In genomic region chr11:98597363-98597762, GRCm38 (mm10) we compare ENCODE assay signal across 8 mouse cellular contexts. TPM values are rescaled to one million over a fixed set of nuclear protein-coding genes. Genes with fewer than 3 reads are reported as not detected.
DNase-seq lines count a peak whose midpoint lies in the region; ATAC-seq and TF ChIP-seq lines count a peak whose summit lies in the region.
"Had no signal": no experiment of that assay in that cellular context is flagged by ENCODE, and none has a peak within 500 bp of the region (broad histone marks: within the 10 kb centered on the region; RNA-seq: fewer than 3 reads in every experiment).

No protein-coding gene starts in this region.

- no peak for ATAC-seq in neural tube, embryonic 15.5 days (ENCODE audit: low FRiP score)
- ATAC-seq in inflammation-experienced regulatory T-cells, adult 6 months, result peak; percentile 92

- WGBS in neural tube, embryonic 15.5 days, result 54% methylated on average over 6 of the region's 6 CpGs
- WGBS in thymus, adult 2 months, result 27% methylated on average over 6 of the region's 6 CpGs

- TF ChIP-seq CTCF in thymus, adult 2 months (IDR thresholded peaks at IDR 0.05; ENCODE audit: borderline replicate concordance, control insufficient read depth, extremely low read depth, insufficient read depth, low read length, poor library complexity), result no peak

- H3K4me1 ChIP-seq in neural tube, embryonic 15.5 days, result peaks cover 13% of the 10 kb centered on the region
- peaks cover 17% of the 10 kb centered on the region for H3K4me1 ChIP-seq in thymus, adult 2 months (replicated peaks; ENCODE audit: control insufficient read depth, insufficient read depth, low read length)

- H3K9ac ChIP-seq in neural tube, embryonic 15.5 days (replicated peaks), result no peak overlapping the region

- peaks cover 25% of the 10 kb centered on the region for H3K27me3 ChIP-seq in neural tube, embryonic 15.5 days (replicated peaks)
- no peaks in the 10 kb centered on the region for H3K27me3 ChIP-seq in thymus, adult 2 months (ENCODE audit: control insufficient read depth, insufficient read depth, low read length)

- no peaks in the 10 kb centered on the region for H3K9me3 ChIP-seq in neural tube, embryonic 15.5 days (replicated peaks)

- H3K27ac ChIP-seq in neural tube, embryonic 15.5 days (replicated peaks), result no peak overlapping the region
- no peak overlapping the region for H3K27ac ChIP-seq in thymus, adult 2 months (ENCODE audit: control insufficient read depth, insufficient read depth, low read length)

- DNase-seq in neural tube, embryonic 10.5 days (ENCODE audit: extremely low spot score, low spot score), result peak; percentile 58
- peak; percentile 78 for DNase-seq in T-cell, adult 2 months (ENCODE audit: low spot score)
- DNase-seq in embryo, embryonic 9.5 days (ENCODE audit: extremely low spot score), result peak; percentile 55
- peak; percentile 62 to 78 for DNase-seq in lung, postnatal 4 days
- DNase-seq in thymus, adult 2 months, result peak; percentile 78

- no peak overlapping the region for H3K4me2 ChIP-seq in neural tube, embryonic 15.5 days

- no peak overlapping the region for H3K4me3 ChIP-seq in neural tube, embryonic 15.5 days (replicated peaks)
- no peak overlapping the region for H3K4me3 ChIP-seq in thymus, adult 2 months (ENCODE audit: control insufficient read depth, insufficient read depth, low read length)

- TF ChIP-seq POLR2A in thymus, adult 2 months (IDR thresholded peaks at IDR 0.05; ENCODE audit: control insufficient read depth, extremely low read depth, insufficient read depth, low read length, poor library complexity), result no peak

- H3K36me3 ChIP-seq in neural tube, embryonic 15.5 days, result no peaks in the 10 kb centered on the region
- H3K36me3 ChIP-seq in thymus, adult 2 months (ENCODE audit: control insufficient read depth, insufficient read depth, low read length), result no peaks in the 10 kb centered on the region

RNA-seq across cellular contexts. Expression of gene Lrrc3c, which starts 0.7 kb away (rescaled TPM):
- not detected in 2 replicates for polyA plus RNA-seq in neural tube, embryonic 15.5 days (2015; fragmentation: Nextera tagmentation; extraction: Ambion mirVana)
- not detected for polyA plus RNA-seq in inflammation-experienced regulatory T-cells, adult 6 months (2017; shearing (Covaris generic))
- not detected in 2 replicates for polyA plus RNA-seq in thymus, adult 2 months (2012; rRNA removed)
- polyA plus RNA-seq: large intestine, adult 2 months had no signal

RNA-seq across cellular contexts. Expression of gene Ormdl3, which starts 10.2 kb away (rescaled TPM):
- polyA plus RNA-seq in neural tube, embryonic 15.5 days (2015; fragmentation: Nextera tagmentation; extraction: Ambion mirVana), result 92.9 and 99.8 TPM in 2 replicates
- polyA plus RNA-seq in inflammation-experienced regulatory T-cells, adult 6 months (2017; shearing (Covaris generic)), result 10 to 100 TPM; 23.6 to 31.0 (median 30.7) TPM
- polyA plus RNA-seq in thymus, adult 2 months (2012; rRNA removed), result 66.8 and 74.6 TPM in 2 replicates

RNA-seq across cellular contexts. Expression of gene Gm12355, which starts 28.1 kb away (rescaled TPM):
- polyA plus RNA-seq in neural tube, embryonic 15.5 days (2015; fragmentation: Nextera tagmentation; extraction: Ambion mirVana), result 0.42 and 0.79 TPM in 2 replicates
- 10 to 100 TPM in 2 of 3 experiments, 1 to 10 TPM in 1; 1.3 to 14.8 (median 10.7) TPM for polyA plus RNA-seq in inflammation-experienced regulatory T-cells, adult 6 months (2017; shearing (Covaris generic))
- polyA plus RNA-seq in thymus, adult 2 months (2012; rRNA removed), result not detected in 2 replicates
- polyA plus RNA-seq: large intestine, adult 2 months had no signal

RNA-seq across cellular contexts. Expression of gene Gsdma3, which starts 28.8 kb away (rescaled TPM):
- polyA plus RNA-seq in neural tube, embryonic 15.5 days (2015; fragmentation: Nextera tagmentation; extraction: Ambion mirVana), result not detected in 2 replicates
- not detected for polyA plus RNA-seq in inflammation-experienced regulatory T-cells, adult 6 months (2017; shearing (Covaris generic))
- 0.74 and 1.1 TPM in 2 replicates for polyA plus RNA-seq in thymus, adult 2 months (2012; rRNA removed)
- polyA plus RNA-seq: large intestine, adult 2 months had no signal

RNA-seq across cellular contexts. Expression of gene Zpbp2, which starts 46.5 kb away (rescaled TPM):
- polyA plus RNA-seq in neural tube, embryonic 15.5 days (2015; fragmentation: Nextera tagmentation; extraction: Ambion mirVana), result 0.45 TPM in 1 of 2 replicates, not detected in the other
- polyA plus RNA-seq in inflammation-experienced regulatory T-cells, adult 6 months (2017; shearing (Covaris generic)), result 1 to 10 TPM; 3.4 to 5.0 (median 4.3) TPM
- 1.1 and 1.2 TPM in 2 replicates for polyA plus RNA-seq in thymus, adult 2 months (2012; rRNA removed)
